Mouse (Mus musculus): Measurements from ENCODE around the gene 2310057J18Rik. TPM values are rescaled to one million over a fixed set of nuclear protein-coding genes. Genes with fewer than 3 reads are reported as not detected.

Gene 2310057J18Rik
- polyA plus RNA-seq, 1 experiment from 2014 or later, result not detected

Other genes with a start within 250 kb of the 2310057J18Rik start
- gene Soga3, start 157.5 kb upstream of the 2310057J18Rik start, polyA plus RNA-seq (2014; fragmentation: Nextera tagmentation; extraction: Ambion mirVana), result 0.33 and 0.67 TPM in 2 replicates
- gene Gm49353, start 212.7 kb upstream of the 2310057J18Rik start, polyA plus RNA-seq (2014; fragmentation: Nextera tagmentation; extraction: Ambion mirVana), result not detected in 2 replicates
- gene 9330159F19Rik, start 225.3 kb upstream of the 2310057J18Rik start, polyA plus RNA-seq (2014; fragmentation: Nextera tagmentation; extraction: Ambion mirVana), result 0.24 and 0.61 TPM in 2 replicates

Measured in limb, embryonic 11.5 days (tissue).